Mouse (Mus musculus) left cerebral cortex, postnatal 10 days (tissue): ENCODE measurements around the gene Itpr2. TPM values are rescaled to one million over a fixed set of nuclear protein-coding genes. Genes with fewer than 3 reads are reported as not detected.

Source experiments
- DNase-seq, 2 experiments: peaks; one replicate each; pipeline ENCODE4 v3.0.0; 2021 to 2022; ENCODE audit warnings: low spot score in 2 of 2, mixed read lengths in 1 of 2; ENCODE audit errors: extremely low spot score in 1 of 2
- intact Hi-C: fragments of 180-260 bp; cut with DNase I; formaldehyde crosslinking; loops from one replicate; pipeline ENCODE4 v1.15.1; 2025
- total RNA-seq, 2 experiments: library from RNA; stranded (reverse); gene quantifications; 2 replicates each; pipeline ENCODE4 v1.2.3; 2021

Gene Itpr2
- total RNA-seq, 2 experiments from 2014 or later = 17.0 to 19.3 TPM

DNA sequence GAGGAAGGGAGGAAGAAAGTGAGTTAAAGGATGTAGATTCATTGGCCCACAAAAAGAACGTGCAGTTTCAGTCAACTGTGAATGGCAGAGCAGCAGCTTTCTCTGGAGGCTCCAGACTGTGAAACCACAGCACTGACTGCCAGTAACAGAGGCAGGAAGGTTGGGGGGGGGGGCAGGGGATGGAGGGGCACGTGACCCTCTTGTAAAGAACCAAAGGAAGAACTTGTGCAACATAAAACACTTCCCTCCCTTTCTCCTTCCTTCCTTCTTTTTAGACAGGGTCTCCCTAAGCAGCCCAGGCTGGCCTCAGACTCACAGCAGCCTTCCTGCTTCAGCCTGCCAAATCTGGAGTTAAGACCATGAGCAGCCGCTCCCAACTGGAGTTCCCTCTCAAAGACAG is 104.2 kb downstream of the Itpr2 start:
- intact Hi-C loops = no loop called here
- no peak for DNase-seq

DNA sequence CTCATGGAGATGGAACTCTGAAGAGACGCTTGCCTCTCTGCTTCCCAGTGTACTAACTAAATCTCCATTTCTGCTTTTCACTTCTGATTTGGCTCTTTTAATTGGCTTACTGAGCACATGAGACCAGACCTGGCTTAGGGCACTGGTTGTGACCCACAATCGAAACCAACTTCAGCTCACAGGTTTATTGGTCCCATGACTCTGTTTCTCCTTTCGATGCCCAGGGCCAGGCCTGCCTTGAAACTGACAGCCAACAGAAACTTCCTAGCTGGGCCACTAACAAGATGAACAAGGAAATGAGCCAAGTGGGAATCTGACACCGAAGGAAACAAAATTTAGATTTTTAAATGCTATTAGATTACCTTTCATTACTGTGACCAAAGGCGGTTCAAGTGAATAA is 105.8 kb downstream of the Itpr2 start:
- intact Hi-C loops = no loop called here
- no peak for DNase-seq

DNA sequence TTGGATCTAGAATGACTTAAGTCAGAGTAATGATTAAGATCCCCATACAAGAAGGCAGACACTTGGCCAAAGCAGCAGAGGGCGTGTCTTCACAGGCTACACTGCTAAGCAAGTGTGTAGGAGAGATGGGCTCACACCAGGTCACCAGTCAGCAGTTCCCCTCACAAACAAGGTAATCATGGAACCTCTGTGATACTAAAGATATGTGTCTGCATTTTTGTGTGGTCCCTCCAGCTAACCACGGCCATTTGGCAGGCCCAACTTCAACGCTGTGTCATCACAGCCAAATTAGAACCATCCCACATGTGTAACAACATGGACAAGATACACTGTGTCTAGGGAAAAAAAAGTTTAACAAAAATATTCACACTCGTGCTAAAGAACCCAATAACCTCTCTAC is 106.4 kb downstream of the Itpr2 start:
- intact Hi-C loops = no loop called here
- DNase-seq = no peak

DNA sequence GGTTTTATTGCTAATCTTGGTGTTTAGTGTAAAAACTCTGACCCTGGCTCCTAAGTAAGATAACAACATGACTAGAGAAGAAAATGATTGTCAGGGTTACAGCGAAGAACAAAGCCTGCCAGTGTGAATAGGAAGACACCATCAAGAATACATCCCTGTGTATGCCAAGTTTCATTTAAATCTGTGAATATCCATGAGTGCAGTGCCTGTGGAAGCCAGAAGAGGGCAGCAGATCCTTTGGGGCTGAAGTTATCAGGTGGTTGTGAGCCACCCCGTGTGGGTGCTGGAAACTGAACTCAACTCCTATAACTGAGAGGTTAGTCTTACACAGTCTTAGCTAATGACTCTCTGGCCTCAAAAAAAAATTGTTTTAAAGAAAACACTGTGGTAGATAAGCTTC is 109.8 kb downstream of the Itpr2 start:
- DNase-seq = no peak
- intact Hi-C loops = no loop called here

DNA sequence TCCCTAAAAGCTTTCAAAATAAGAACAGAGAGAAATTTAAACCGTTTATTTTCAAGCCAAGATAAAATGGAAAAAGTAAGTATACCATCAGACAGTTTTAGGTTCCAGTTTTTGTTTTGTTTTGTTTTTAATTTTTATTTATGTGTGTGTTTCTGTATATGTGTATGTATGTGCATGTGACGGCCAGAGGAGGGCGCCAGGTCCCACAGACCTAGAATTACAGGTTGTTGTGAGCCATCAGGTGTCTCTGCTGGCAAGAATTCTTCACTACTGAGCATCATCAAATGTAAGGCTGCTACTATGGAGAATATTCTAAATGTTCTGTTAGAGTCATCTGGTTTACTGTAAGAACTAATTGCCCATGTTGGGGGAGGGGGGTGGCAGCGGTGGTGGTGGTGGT is 111.9 kb downstream of the Itpr2 start:
- intact Hi-C loops = no loop called here
- DNase-seq = no peak

DNA sequence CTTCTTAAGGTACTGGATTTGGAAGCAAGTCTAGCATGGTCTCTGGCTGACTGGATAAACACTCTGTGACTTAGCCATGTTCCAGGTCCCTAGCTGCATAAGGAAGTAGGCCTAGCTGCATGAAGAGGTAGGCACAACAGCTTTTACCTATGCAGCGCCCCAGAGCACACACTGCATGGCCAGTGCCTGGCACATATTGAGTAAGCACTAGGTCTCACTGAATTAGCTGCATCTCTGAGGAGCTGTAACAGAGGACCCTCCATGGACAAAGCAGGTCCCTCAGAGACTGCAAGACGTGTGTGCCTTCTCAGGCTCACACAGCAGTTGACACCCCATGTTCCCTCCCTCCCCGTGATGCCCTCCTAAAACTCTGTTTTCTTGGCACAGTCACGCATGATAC is 114.0 kb downstream of the Itpr2 start:
- no peak for DNase-seq
- intact Hi-C loops = no loop called here

DNA sequence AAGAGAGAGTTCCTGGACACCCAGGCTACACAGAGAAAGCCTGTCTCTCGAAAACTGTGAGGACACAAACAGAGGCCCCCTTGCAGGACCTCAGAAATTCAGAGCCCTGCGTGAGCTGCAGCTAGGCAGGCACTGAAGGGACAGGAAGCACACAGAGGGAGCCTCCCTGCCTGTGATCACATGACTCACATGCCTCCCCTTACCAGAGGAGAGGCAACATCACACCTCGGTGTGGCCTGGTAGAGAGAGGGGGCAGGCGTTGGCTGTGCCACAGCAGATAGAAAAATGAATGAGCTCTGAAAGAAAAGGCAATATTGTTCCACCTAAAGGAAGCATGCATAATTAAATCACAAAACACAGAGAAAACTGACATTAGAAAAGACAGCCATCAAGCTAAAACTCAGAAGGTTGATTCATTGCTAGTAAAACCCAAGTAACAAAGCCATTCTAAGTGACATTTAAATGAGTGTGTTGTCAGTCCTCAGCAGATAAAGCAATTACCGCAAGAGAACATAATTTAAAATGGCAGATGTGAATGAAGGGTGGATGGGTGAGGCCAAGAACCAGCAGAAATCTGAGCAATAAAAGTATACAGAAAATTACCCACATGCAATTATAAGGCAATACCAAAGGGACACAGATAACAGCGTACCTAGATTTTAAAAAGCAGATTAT is 114.8 kb downstream of the Itpr2 start:
- no peak for DNase-seq
- intact Hi-C loops = no loop called here

DNA sequence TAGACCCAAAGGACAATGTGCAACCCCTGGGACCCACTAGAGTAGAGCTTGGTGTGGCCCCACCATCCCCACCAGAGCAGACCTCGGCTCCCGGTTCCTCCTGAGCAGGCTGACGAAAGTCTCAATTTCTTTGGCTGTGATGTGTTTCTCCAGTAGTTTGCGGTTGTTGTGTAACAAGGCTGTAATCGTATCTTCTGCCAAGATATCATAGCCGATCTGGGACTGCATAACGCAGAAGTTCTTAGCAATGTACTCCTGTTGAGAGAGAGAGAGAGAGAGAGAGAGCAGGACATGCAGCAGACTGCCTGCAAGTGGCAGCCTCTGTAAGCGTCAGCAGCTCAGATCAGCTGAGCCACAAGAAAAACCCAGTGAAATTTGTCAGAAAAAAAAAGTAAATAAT is 122.8 kb downstream of the Itpr2 start:
- intact Hi-C loops = no loop called here
- DNase-seq = no peak

DNA sequence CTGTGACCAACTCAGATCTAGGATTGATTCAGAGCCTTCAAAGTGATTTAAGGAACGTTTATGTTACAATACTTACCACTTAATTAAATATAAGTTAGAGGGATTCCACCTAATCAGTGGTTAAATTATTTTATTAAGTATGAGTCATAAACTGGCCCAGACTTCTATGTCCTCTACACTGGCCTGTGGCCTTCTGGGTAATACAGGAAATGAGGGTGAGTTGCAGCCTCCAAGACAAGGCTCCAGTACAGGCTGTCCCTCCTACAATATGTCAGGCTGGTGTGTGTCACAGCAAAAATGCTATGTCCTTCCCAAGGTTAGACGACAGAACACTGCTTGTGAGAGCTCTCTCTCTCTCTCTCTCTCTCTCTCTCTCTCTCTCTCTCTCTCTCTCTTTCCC is 130.5 kb downstream of the Itpr2 start:
- DNase-seq = no peak
- intact Hi-C loops = no loop called here

DNA sequence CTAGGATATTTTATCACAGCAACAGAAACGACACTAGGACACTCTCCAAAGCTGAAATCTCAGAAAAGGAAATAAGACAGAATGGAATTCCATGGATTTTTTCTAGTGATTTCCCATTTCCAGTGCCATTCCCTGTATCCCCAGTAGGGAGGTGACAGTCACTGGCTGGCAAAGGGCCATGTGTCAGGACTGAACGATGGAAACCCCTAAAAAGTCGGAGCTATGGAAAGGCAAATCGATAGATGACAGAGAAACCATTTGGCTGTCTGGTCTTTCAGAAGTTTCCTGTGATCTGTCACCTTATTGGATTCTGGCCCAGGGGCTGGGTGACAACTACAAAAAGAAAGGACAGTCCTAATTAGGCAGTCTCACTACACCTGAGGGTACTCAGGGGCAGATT is 135.8 kb downstream of the Itpr2 start:
- intact Hi-C loops = no loop called here

DNA sequence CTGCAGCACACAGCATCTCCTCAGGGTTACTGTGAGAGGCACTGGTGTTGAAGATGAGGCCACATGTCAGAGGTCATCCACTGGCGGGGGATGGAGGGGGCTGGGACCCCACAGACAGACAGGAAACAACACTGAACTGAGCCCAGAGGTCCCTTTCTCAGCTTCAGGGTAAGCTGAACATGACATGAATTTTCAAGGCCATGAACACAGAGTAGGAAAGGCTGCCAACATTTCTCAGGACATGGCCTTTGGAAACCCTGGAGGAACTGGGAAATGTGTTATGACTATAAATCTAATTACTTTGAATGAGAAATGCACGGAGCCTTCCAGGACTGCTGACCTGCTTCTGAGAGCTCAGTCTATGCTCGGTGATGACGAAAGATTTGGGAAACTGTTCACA is 144.1 kb downstream of the Itpr2 start:
- peak; percentile 22 to 30 for DNase-seq
- intact Hi-C loops = no loop called here

More for the DNA sequence above, 135.8 kb downstream of the Itpr2 start:
- no peak for DNase-seq

DNA sequence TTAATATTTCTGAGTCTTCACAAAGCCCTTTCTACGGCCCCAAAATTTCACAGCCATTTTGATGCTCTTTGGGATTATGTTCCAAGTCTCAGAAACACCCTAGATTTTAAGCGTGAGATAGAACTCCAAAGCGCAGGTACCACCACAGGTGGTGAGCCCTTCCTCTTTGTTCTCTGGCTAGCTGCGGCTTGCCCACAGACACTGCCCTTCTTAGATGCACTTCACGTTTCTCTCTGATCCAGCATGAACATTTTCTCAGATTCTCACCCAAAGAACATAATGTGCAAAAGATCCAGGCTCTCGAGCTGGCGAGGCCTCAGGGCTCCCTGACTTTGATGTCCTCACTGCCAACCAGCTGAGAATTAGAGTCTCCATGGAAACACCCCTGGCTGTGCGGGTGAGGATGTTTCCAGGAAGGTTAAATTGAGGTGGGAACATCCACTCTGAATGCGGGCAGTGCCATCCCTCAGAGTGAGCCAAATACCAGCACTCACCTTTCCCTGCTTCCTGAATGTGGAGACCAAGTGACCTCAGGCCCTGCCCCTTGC is 149.7 kb downstream of the Itpr2 start:
- DNase-seq = peak in 1 of 2 experiments; percentile 10
- intact Hi-C loops = no loop called here

DNA sequence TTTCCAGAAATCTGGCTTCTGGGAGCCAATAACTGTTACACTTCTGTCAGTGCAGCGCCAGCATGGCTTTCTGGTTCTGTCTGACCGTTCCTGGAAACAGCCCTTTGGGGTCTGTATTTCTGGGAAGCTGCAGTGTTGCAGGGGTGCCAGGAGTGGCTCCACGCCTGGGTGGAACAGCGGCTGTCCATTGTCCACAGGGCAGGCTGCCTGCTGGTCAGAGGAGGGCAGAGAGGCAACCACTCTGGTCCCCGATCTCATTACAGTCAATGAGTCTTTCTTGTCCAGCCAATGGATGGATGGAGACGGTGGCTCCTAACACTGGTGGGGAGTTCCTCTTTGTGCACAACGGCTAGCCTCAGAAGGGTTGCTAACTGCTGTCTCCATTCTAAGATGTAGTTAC is 150.2 kb downstream of the Itpr2 start:
- no peak for DNase-seq

DNA sequence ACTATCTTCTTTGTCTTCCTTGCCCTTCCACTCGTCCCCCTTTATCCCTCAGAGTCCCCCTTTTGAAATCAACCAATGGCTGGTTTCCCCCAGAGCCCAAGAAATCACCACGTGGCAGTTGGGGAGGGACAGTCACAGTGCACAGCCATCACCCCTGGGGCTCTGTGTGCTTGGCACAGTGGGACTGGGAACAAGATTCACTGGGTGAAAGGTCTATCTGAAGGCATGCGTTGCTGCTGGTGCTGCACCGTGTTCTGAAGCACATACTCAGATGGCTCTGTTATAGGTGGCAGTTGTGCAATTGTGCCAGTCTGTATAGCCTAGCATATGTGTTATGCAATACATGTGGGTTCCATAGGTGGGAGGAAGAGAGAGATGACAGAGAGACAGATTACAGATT is 154.5 kb downstream of the Itpr2 start:
- intact Hi-C loops = no loop called here
- DNase-seq = no peak

More for the DNA sequence above, 150.2 kb downstream of the Itpr2 start:
- intact Hi-C loops = no loop called here

DNA sequence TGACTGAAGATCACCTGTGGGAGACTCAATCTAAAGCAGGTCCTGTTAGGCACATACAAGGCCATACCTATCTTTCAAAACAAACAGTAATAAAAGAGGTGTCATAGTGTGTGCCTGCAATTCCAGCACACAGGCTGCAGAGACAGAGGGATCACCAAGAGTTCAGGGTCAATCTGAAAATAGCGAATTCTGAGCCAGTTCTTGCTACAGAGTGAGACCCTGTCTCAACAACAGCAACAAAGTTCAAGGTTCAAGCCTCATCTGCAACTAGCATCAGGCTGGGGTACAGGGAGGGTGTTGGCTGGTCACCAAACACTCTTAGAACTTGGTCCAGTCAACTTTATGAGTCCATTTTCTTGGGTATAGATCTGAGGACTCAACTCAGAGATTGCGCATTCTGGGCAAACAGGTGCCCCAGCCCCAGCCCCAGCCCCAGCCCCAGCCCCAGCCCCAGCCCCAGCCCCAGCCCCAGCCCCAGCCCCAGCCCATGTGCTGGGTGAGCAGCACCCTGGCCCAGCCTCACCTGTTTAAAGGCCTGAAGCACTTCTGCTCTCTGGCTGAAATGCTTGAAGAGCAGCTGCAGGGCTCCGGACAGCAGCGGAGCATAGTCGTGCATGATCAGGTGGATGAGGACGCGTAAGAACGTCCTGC is 155.4 kb downstream of the Itpr2 start:
- DNase-seq = no peak
- intact Hi-C loops = no loop called here

DNA sequence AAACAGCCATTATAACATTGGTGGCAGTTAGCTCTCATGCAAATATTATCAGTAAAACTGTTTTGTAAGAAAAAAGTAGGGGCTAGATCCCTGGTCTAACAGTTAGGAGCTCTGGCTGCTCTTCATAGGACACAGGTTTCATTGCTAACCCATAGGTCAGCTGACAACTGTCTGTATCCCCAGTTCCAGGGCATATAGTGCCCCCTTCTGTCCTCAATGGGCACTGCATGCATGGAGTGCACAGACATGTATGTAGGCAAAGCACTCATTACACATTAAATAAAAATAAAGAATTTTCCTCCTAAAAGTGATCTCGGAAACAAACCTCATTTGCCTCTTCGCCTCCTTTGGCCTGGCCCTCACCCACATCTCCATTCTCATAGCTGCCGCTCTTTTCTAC is 157.3 kb downstream of the Itpr2 start:
- peak in 1 of 2 experiments; percentile 31 for DNase-seq
- intact Hi-C loops = no loop called here

DNA sequence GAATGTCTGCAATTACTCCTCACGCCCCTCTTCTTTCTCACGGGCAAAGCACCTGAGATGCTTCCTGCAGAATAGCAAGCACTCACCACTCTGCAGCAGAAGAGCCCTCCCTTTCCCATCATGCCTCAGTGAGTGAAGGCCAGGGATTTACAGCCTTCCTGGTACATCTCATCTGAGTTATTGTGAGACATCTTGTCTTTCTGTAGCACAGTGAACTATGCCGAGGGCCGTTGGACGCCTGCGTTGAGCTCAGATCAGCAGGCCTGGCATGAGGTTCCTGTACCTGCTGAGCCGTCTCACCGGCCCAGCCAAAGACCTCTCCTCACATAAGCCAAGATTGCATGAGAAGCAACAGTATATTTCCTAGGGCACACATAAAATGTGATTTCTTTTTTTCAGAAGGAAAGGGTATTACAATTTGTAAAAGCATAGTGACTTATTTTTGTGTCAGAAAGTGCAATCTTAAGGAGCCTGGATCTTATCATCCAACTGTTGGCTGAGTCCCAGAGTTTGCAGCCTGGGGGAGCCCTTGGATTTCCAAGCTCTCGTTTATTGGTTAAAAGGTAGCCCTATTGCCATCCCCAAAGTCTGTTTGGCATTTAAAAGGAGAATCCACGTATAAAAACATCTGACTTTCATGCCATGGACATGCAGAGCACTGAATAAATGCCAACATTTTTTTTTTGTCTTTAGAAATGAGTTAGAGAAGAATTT is 158.2 kb downstream of the Itpr2 start:
- intact Hi-C loops = no loop called here
- DNase-seq = no peak

DNA sequence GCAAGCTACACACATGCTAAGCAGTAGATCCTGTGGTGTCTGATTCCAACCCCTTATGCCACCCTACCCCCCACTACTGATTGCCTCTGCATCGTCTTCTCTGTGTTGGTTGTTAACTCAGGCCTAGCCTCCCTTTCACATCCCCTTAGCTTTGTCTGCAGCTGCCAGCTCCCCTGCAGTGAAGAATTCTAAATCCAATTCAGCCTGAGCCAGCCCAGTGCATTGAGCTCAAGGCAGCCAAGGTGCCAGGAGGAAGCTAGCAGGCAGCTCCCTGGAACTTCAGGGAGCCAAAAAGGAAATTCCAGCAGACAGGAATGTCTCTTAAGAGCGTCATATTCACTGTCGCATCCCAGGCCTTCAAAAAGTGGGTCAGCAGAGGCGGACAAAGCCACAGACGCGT is 159.0 kb downstream of the Itpr2 start:
- peak; percentile 32 to 59 for DNase-seq
- intact Hi-C loops = no loop called here

DNA sequence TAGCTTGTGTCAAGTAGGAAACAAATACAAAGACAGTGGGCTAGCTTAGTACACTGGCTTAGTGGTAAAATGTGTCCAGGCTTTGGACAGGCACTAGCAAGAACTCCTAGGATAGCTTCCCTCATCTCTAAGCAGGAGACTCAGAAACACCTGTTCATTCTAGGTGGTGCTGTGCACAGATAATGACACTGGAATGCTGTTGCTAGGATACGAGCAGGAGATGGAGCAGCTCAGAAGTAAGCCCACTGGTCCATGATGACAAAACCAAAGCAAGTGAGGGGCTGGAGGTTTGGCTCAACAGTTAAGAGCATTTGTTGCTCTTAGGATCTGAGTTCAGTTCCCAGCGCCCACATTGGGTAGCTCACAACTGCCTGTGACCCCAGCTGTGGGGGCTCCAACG is 160.1 kb downstream of the Itpr2 start:
- intact Hi-C loops = no loop called here
- no peak for DNase-seq

DNA sequence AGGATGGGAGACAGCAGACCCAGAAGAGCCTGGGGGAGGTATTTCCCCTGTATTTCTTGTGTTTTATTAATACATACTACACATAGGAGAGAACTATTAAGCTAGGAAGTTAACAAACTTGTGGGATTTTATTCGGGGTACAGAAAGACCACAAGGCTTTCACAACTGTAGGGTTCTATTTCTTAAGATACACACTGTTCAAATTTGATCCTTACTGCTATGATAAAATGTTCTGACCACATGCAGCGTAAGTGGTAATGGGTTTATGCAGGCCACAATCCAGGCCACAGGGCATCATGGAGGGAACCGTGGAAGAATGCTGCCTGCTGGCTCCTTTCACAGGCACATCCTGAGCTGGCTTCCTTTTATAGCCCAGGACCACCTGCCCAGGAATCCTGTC is 160.6 kb downstream of the Itpr2 start:
- no peak for DNase-seq
- intact Hi-C loops = no loop called here
